Mouse (Mus musculus) limb, embryonic 11.5 days (tissue): Measurements from ENCODE around the gene Abcb6. TPM values are rescaled to one million over a fixed set of nuclear protein-coding genes. Genes with fewer than 3 reads are reported as not detected.

Source experiments
- ATAC-seq: fragments of 200-750 bp; cut with Nextera tagmentation; 2 replicates; pipeline ENCODE4 v1.8.0; 2017; ENCODE audit warnings: low read depth; ENCODE audit not compliant: insufficient number of reproducible peaks, low FRiP score, low TSS enrichment
- DNase-seq: peaks from one replicate; pipeline ENCODE4 v3.0.0-alpha.2; 2015; ENCODE audit warnings: low spot score
- H3K27ac ChIP-seq: fragments of 300-500 bp; sonication (generic); replicated peaks from 2 replicates; pipeline ENCODE4 v1.5.1; 2014; ENCODE audit warnings: low read depth, mild to moderate bottlenecking, low read length
- H3K27me3 ChIP-seq: fragments of 300-500 bp; sonication (generic); 2 replicates; pipeline ENCODE4 v1.6.1; 2014; ENCODE audit warnings: mild to moderate bottlenecking, low read length, mixed read lengths; ENCODE audit not compliant: control insufficient read depth, insufficient read depth
- H3K36me3 ChIP-seq: fragments of 300-500 bp; sonication (generic); 2 replicates; pipeline ENCODE4 v1.6.1; 2014; ENCODE audit warnings: mild to moderate bottlenecking, low read length, moderate library complexity, mixed read lengths; ENCODE audit not compliant: control insufficient read depth, insufficient read depth
- H3K4me1 ChIP-seq: fragments of 300-500 bp; sonication (generic); 2 replicates; pipeline ENCODE4 v1.6.1; 2014; ENCODE audit warnings: low read length, mixed read lengths; ENCODE audit not compliant: control insufficient read depth, insufficient read depth
- H3K4me2 ChIP-seq: fragments of 300-500 bp; sonication (generic); 2 replicates; pipeline ENCODE4 v1.6.1; 2014; ENCODE audit warnings: low read depth, mild to moderate bottlenecking, moderate library complexity; ENCODE audit not compliant: severe bottlenecking
- H3K4me3 ChIP-seq: fragments of 300-500 bp; sonication (generic); 2 replicates; pipeline ENCODE4 v1.5.1; 2014; ENCODE audit warnings: low read depth, low read length
- H3K9ac ChIP-seq: fragments of 300-500 bp; sonication (generic); 2 replicates; pipeline ENCODE4 v1.6.1; 2014; ENCODE audit warnings: mild to moderate bottlenecking, low read length
- H3K9me3 ChIP-seq: fragments of 300-500 bp; sonication (generic); 2 replicates; pipeline ENCODE4 v1.6.1; 2016; ENCODE audit warnings: low read length; ENCODE audit not compliant: control insufficient read depth
- WGBS: fragments of 180-500 bp; shearing (Covaris S2); extraction: QIAGEN DNeasy Blood & Tissue Kit; methylation state at CpG from one replicate; pipeline ENCODE4 v1.1.7; 2014; 5-methylcytosine and 5-hydroxymethylcytosine counted together
- polyA plus RNA-seq: library from polyadenylated mRNA; unstranded; fragments of >200 nt; fragmentation: Nextera tagmentation; extraction: Ambion mirVana; gene quantifications from 2 replicates; pipeline ENCODE4 v1.2.1, GENCODE M21; 2014

Abcb6 gene
- polyA plus RNA-seq, 1 experiment from 2014 or later: 24.8 TPM

- WGBS: 12% methylated on average over 23 of the region's 23 CpGs
- ATAC-seq: peak; percentile 51
Observed at GRCm38 (mm10) chr1:75179334-75180104, 673 bp downstream of the Abcb6 start.

GRCm38 (mm10) chr1:75168472-75169464 is 11.4 kb downstream of the Abcb6 start, which contains the start of gene Zfand2b:
Gene Zfand2b (plus strand): TSS chr1:75168646.
- no peaks in the 10 kb centered on the region for H3K27me3 ChIP-seq
- no peaks in the 10 kb centered on the region for H3K9me3 ChIP-seq
- under 1% methylated on average over 57 of the region's 59 CpGs for WGBS
- peak; percentile 98 for ATAC-seq
- peaks cover 4% of the 10 kb centered on the region for H3K4me1 ChIP-seq
- H3K4me2 ChIP-seq: peak within 1 kb of the TSS; percentile 58
- peak within 1 kb of the TSS; percentile 48 for H3K9ac ChIP-seq
- H3K27ac ChIP-seq: peak within 1 kb of the TSS; percentile 64; the same call in 1 of the 2 replicates
- DNase-seq: peak; percentile 99
- H3K4me3 ChIP-seq: peak within 1 kb of the TSS; percentile 74
- H3K36me3 ChIP-seq: peaks cover 13% of the 10 kb centered on the region

More at GRCm38 (mm10) chr1:75179334-75180104, 673 bp downstream of the Abcb6 start:
- Histone ChIP-seq H3K36me3 (peaks cover 10% of the 10 kb centered on the region), H3K4me2 (peak overlapping the region; percentile 99), H3K4me3 (peak overlapping the region; percentile 67), H3K27ac (0 out of 2 replicates have a peak overlapping the region, but pooled peaks have one; percentile 30), H3K4me1 (peaks cover 7% of the 10 kb centered on the region), H3K9ac (peak overlapping the region; percentile 65), H3K9me3 (no peaks in the 10 kb centered on the region), H3K27me3 (no peaks in the 10 kb centered on the region)
- no peak for DNase-seq

DNA sequence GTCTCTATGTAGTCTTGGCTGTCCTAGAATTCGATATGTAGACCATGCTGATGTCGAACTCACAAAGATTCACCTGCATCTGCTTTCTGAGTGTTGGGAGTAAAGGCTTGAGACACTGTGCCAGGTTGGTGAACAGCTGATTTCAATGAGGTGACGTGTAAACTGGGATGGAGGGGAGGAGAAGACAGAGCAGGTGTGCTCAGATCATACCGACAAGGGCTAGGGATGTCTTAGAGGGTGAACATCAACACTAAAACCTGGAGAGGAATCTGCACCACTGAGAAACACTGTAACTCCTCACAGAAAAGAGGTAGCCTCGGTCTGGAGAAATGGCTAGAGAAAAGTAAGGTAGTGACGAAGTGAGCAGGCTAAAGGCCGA is 12.1 kb downstream of the Abcb6 start:
- Histone ChIP-seq H3K9me3 (no peaks in the 10 kb centered on the region), H3K27ac (peak overlapping the region; percentile 40; the same call in 1 of the 2 replicates), H3K36me3 (peaks cover 9% of the 10 kb centered on the region), H3K4me2 (peak overlapping the region; percentile 58), H3K4me1 (peaks cover 4% of the 10 kb centered on the region), H3K27me3 (no peaks in the 10 kb centered on the region), H3K9ac (peak overlapping the region; percentile 45; the same call in 1 of the 2 replicates), H3K4me3 (peak overlapping the region; percentile 74)
- ATAC-seq (peak; percentile 16; the same call in 1 of the 2 replicates), DNase-seq (no peak)
- WGBS: 7% methylated on average over 7 of the region's 7 CpGs

- no peaks in the 10 kb centered on the region for H3K4me1 ChIP-seq
- no peaks in the 10 kb centered on the region for H3K9me3 ChIP-seq
- H3K9ac ChIP-seq: no peak overlapping the region
- 83% methylated on average over 4 of the region's 4 CpGs for WGBS
- no peak overlapping the region for H3K4me2 ChIP-seq
- no peak for DNase-seq
- H3K36me3 ChIP-seq: no peaks in the 10 kb centered on the region
- no peaks in the 10 kb centered on the region for H3K27me3 ChIP-seq
- no peak overlapping the region for H3K27ac ChIP-seq
- no peak overlapping the region for H3K4me3 ChIP-seq
- ATAC-seq: no peak
Observed at GRCm38 (mm10) chr1:75160256-75160617, 20.0 kb downstream of the Abcb6 start.

GRCm38 (mm10) chr1:75159540-75160255 is 20.5 kb downstream of the Abcb6 start:
- no peak for DNase-seq
- H3K27me3 ChIP-seq: no peaks in the 10 kb centered on the region
- H3K9ac ChIP-seq: no peak overlapping the region
- no peak for ATAC-seq
- no peak overlapping the region for H3K27ac ChIP-seq
- WGBS: 75% methylated on average over 5 of the region's 5 CpGs
- no peaks in the 10 kb centered on the region for H3K4me1 ChIP-seq
- H3K4me3 ChIP-seq: no peak overlapping the region
- H3K9me3 ChIP-seq: no peaks in the 10 kb centered on the region
- H3K36me3 ChIP-seq: no peaks in the 10 kb centered on the region
- no peak overlapping the region for H3K4me2 ChIP-seq

DNA sequence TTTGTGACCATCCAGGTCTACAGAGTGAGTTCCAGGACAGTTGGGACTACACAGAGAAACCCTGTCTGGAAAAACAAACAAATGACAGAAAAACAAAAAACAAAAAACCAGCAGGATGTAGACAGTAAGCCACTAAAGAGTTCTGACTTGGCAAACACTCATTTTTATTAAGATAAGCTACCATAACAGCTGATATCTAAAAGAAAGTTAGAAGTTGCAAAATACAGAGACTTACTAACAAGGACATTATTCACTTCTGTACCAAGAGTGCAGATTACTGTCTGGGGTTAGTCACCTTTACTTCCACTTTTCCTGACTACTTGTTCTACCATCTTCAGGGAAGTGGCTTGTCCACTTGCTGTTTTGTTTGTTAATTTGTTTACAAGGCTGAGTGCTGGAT is 21.2 kb downstream of the Abcb6 start:
- Histone ChIP-seq H3K9ac (no peak overlapping the region), H3K27me3 (no peaks in the 10 kb centered on the region), H3K4me2 (no peak overlapping the region), H3K36me3 (no peaks in the 10 kb centered on the region), H3K4me3 (no peak overlapping the region), H3K27ac (no peak overlapping the region), H3K9me3 (no peaks in the 10 kb centered on the region), H3K4me1 (no peaks in the 10 kb centered on the region)
- no peak for ATAC-seq
- no peak for DNase-seq

DNA sequence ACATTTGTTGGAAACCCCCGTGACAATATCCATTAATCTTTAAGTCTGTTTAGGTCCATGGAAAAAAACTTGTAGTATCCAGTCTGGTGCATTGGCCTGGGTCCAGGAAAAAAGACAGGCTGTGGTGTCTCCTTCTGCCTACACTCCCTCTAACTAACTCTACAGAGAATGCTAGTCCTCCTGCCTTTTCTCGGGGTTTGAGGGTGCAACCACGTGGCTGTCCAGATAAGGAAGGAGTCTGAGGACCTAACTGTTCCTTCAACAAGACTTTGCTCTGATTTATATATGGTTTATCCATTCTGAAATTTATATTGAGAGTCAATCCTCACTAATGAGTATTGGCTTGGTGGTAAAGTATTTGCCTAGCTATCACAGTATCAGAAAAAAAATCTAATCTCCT is 24.4 kb downstream of the Abcb6 start:
- no peak overlapping the region for H3K9ac ChIP-seq
- no peak overlapping the region for H3K4me2 ChIP-seq
- no peak overlapping the region for H3K27ac ChIP-seq
- no peaks in the 10 kb centered on the region for H3K4me1 ChIP-seq
- DNase-seq (no peak), ATAC-seq (no peak)
- H3K36me3 ChIP-seq: no peaks in the 10 kb centered on the region
- no peaks in the 10 kb centered on the region for H3K27me3 ChIP-seq
- no peak overlapping the region for H3K4me3 ChIP-seq
- 68% methylated on average over 3 of the region's 3 CpGs for WGBS
- H3K9me3 ChIP-seq: no peaks in the 10 kb centered on the region

DNA sequence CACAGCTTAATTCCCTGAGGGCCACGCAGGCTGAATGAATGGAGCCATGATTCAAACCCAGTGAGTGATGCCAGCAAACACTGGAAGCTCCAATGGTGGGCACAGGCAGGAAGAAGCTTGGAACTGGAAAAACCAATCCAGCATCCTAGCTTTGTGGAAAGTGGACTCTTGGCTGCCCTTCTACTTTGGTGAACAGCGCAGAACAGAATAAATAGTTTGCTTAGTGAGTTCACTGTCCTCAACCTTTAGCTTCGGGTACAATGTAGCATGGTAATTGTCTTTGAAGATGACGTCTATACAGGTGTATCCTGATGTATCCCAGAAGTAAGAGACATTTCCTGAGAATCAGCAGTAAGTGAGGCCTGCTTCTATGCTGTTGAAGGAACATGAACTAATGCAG is 31.5 kb downstream of the Abcb6 start:
- no peaks in the 10 kb centered on the region for H3K4me1 ChIP-seq
- H3K27ac ChIP-seq: no peak overlapping the region
- H3K4me3 ChIP-seq: no peak overlapping the region
- no peaks in the 10 kb centered on the region for H3K9me3 ChIP-seq
- WGBS: 89% methylated on average over 4 of the region's 4 CpGs
- no peak for ATAC-seq
- no peak for DNase-seq
- H3K9ac ChIP-seq: no peak overlapping the region
- no peak overlapping the region for H3K4me2 ChIP-seq
- no peaks in the 10 kb centered on the region for H3K27me3 ChIP-seq
- H3K36me3 ChIP-seq: peaks cover 12% of the 10 kb centered on the region
